Mouse (Mus musculus) hindbrain, postnatal 0 days (tissue): ENCODE results near the gene Olfr811. TPM values are rescaled to one million over a fixed set of nuclear protein-coding genes. Genes with fewer than 3 reads are reported as not detected.

Experiments used
- ATAC-seq: fragments of 200-750 bp; cut with Nextera tagmentation; 2 replicates; pipeline ENCODE4 v1.8.0; 2017; ENCODE audit warnings: mild to moderate bottlenecking, moderate TSS enrichment, moderate library complexity
- DNase-seq: peaks from one replicate; pipeline ENCODE4 v3.0.0-alpha.2; 2015; ENCODE audit warnings: low spot score
- H3K27ac ChIP-seq: fragments of 300-500 bp; sonication (generic); 2 replicates; pipeline ENCODE4 v1.5.1; 2014; ENCODE audit warnings: mild to moderate bottlenecking
- H3K27me3 ChIP-seq: fragments of 300-500 bp; sonication (generic); 2 replicates; pipeline ENCODE4 v1.6.1; 2014; ENCODE audit warnings: low read length, mixed read lengths; ENCODE audit not compliant: insufficient read depth
- H3K36me3 ChIP-seq: fragments of 300-500 bp; sonication (generic); 2 replicates; pipeline ENCODE4 v1.6.1; 2014; ENCODE audit warnings: low read length, mixed read lengths; ENCODE audit not compliant: insufficient read depth
- H3K4me1 ChIP-seq: fragments of 300-500 bp; sonication (generic); 2 replicates; pipeline ENCODE4 v1.6.1; 2014; ENCODE audit warnings: antibody characterized with exemption, low read length, mixed read lengths; ENCODE audit not compliant: insufficient read depth
- H3K4me2 ChIP-seq: fragments of 300-500 bp; sonication (generic); 2 replicates; pipeline ENCODE4 v1.6.1; 2014; ENCODE audit warnings: low read depth, mild to moderate bottlenecking, low read length, moderate library complexity, mixed read lengths
- H3K4me3 ChIP-seq: fragments of 300-500 bp; sonication (generic); 2 replicates; pipeline ENCODE4 v1.5.1; 2014; ENCODE audit warnings: low read length
- H3K9ac ChIP-seq: fragments of 300-500 bp; sonication (generic); replicated peaks from 2 replicates; pipeline ENCODE4 v1.6.1; 2014; ENCODE audit warnings: mild to moderate bottlenecking, low read length, moderate library complexity, mixed read lengths
- H3K9me3 ChIP-seq: fragments of 300-500 bp; sonication (generic); 2 replicates; pipeline ENCODE4 v1.6.1; 2016; ENCODE audit warnings: low read length, mixed read lengths
- CTCF ChIP-seq: IDR thresholded peaks from 2 replicates; pipeline ENCODE4 v1.5.1; 2016; ENCODE audit warnings: antibody characterized with exemption, control low read depth, low read depth
- WGBS: fragments of 180-500 bp; shearing (Covaris S2); extraction: QIAGEN DNeasy Blood & Tissue Kit; methylation state at CpG from one replicate; pipeline ENCODE4 v1.1.7; 2014; 5-methylcytosine and 5-hydroxymethylcytosine counted together
- polyA plus RNA-seq: library from polyadenylated mRNA; unstranded; fragments of >200 nt; fragmentation: Nextera tagmentation; extraction: Ambion mirVana; gene quantifications from 2 replicates; pipeline ENCODE4 v1.2.1, GENCODE M21; 2015
- total RNA-seq: library from RNA; depleted of rRNA; stranded (reverse); fragments of >200 nt; gene quantifications from 2 replicates; pipeline ENCODE4 v1.2.3, GENCODE M21; 2014; rRNA removed

Olfr811 gene
- total and polyA plus RNA-seq, 2 experiments from 2014 or later, result not detected

- no peak for ATAC-seq
- no peak for TF ChIP-seq CTCF
These were observed 46.5 kb downstream of the Olfr811 start, which contains the start of gene Olfr807 for GRCm38 (mm10) chr10:129757693-129758092. Olfr807 (minus strand) TSS chr10:129757793.

More at GRCm38 (mm10) chr10:129757693-129758092, 46.5 kb downstream of the Olfr811 start, which contains the start of gene Olfr807:
- Histone ChIP-seq H3K27me3 (no peaks in the 10 kb centered on the region), H3K27ac (no peak within 1 kb of the TSS), H3K36me3 (no peaks in the 10 kb centered on the region), H3K9ac (no peak within 1 kb of the TSS), H3K9me3 (no peaks in the 10 kb centered on the region), H3K4me2 (no peak within 1 kb of the TSS), H3K4me3 (no peak within 1 kb of the TSS), H3K4me1 (no peaks in the 10 kb centered on the region)
- WGBS, result 94% methylated on average over 1 of the region's 1 CpGs
- no peak for DNase-seq

Other genes with a start within 250 kb of the Olfr811 start
- gene Olfr794, start 236.7 kb downstream of the Olfr811 start, total RNA-seq, result not detected in 2 replicates
- not detected in 2 replicates for gene Olfr794, start 236.7 kb downstream of the Olfr811 start, polyA plus RNA-seq
- not detected in 2 replicates for gene Olfr796, start 191.8 kb downstream of the Olfr811 start, total RNA-seq
- not detected in 2 replicates for gene Olfr796, start 191.8 kb downstream of the Olfr811 start, polyA plus RNA-seq
- gene Olfr798, start 176.5 kb downstream of the Olfr811 start, total RNA-seq, result not detected in 2 replicates
- not detected in 2 replicates for gene Olfr798, start 176.5 kb downstream of the Olfr811 start, polyA plus RNA-seq
- not detected in 2 replicates for gene Olfr799, start 166.9 kb downstream of the Olfr811 start, total RNA-seq
- gene Olfr799, start 166.9 kb downstream of the Olfr811 start, polyA plus RNA-seq, result not detected in 2 replicates
- not detected in 2 replicates for gene Olfr800, start 146.7 kb downstream of the Olfr811 start, total RNA-seq
- gene Olfr800, start 146.7 kb downstream of the Olfr811 start, polyA plus RNA-seq, result not detected in 2 replicates
- gene Olfr801, start 130.5 kb downstream of the Olfr811 start, total RNA-seq, result not detected in 2 replicates
- gene Olfr801, start 130.5 kb downstream of the Olfr811 start, polyA plus RNA-seq, result not detected in 2 replicates
- gene Olfr802, start 116.2 kb downstream of the Olfr811 start, total RNA-seq, result not detected in 2 replicates
- 0.06 and 0.10 TPM in 2 replicates for gene Olfr802, start 116.2 kb downstream of the Olfr811 start, polyA plus RNA-seq
- not detected in 2 replicates for gene Olfr803, start 110.1 kb downstream of the Olfr811 start, total RNA-seq
- not detected in 2 replicates for gene Olfr803, start 110.1 kb downstream of the Olfr811 start, polyA plus RNA-seq
- 0.26 TPM in 1 of 2 replicates, not detected in the other for gene Olfr804, start 101.2 kb downstream of the Olfr811 start, total RNA-seq
- gene Olfr804, start 101.2 kb downstream of the Olfr811 start, polyA plus RNA-seq, result not detected in 2 replicates
- gene Olfr805, start 75.0 kb downstream of the Olfr811 start, total RNA-seq, result not detected in 2 replicates
- not detected in 2 replicates for gene Olfr805, start 75.0 kb downstream of the Olfr811 start, polyA plus RNA-seq
- gene Olfr806, start 62.5 kb downstream of the Olfr811 start, total RNA-seq, result not detected in 2 replicates
- gene Olfr806, start 62.5 kb downstream of the Olfr811 start, polyA plus RNA-seq, result not detected in 2 replicates
- gene Olfr807, start 46.6 kb downstream of the Olfr811 start, total RNA-seq, result not detected in 2 replicates
- not detected in 2 replicates for gene Olfr807, start 46.6 kb downstream of the Olfr811 start, polyA plus RNA-seq
- gene Olfr808, start 38.9 kb downstream of the Olfr811 start, total RNA-seq, result not detected in 2 replicates
- gene Olfr808, start 38.9 kb downstream of the Olfr811 start, polyA plus RNA-seq, result not detected in 2 replicates
- not detected in 2 replicates for gene Olfr809, start 29.8 kb downstream of the Olfr811 start, total RNA-seq
- not detected in 2 replicates for gene Olfr809, start 29.8 kb downstream of the Olfr811 start, polyA plus RNA-seq
- gene Olfr810, start 9.5 kb downstream of the Olfr811 start, total RNA-seq, result not detected in 2 replicates
- gene Olfr810, start 9.5 kb downstream of the Olfr811 start, polyA plus RNA-seq, result not detected in 2 replicates
- gene Olfr812, start 41.7 kb upstream of the Olfr811 start, total RNA-seq, result not detected in 2 replicates
- gene Olfr812, start 41.7 kb upstream of the Olfr811 start, polyA plus RNA-seq, result not detected in 2 replicates
- gene Olfr813, start 51.0 kb upstream of the Olfr811 start, total RNA-seq, result not detected in 2 replicates
- gene Olfr813, start 51.0 kb upstream of the Olfr811 start, polyA plus RNA-seq, result not detected in 2 replicates
- not detected in 2 replicates for gene Olfr814, start 75.5 kb upstream of the Olfr811 start, total RNA-seq
- gene Olfr814, start 75.5 kb upstream of the Olfr811 start, polyA plus RNA-seq, result not detected in 2 replicates
- gene Olfr815, start 101.5 kb upstream of the Olfr811 start, total RNA-seq, result not detected in 2 replicates
- gene Olfr815, start 101.5 kb upstream of the Olfr811 start, polyA plus RNA-seq, result not detected in 2 replicates
- gene Olfr816, start 111.2 kb upstream of the Olfr811 start, total RNA-seq, result not detected in 2 replicates
- not detected in 2 replicates for gene Olfr816, start 111.2 kb upstream of the Olfr811 start, polyA plus RNA-seq
- gene Olfr818, start 144.7 kb upstream of the Olfr811 start, total RNA-seq, result not detected in 2 replicates
- not detected in 2 replicates for gene Olfr818, start 144.7 kb upstream of the Olfr811 start, polyA plus RNA-seq
- gene Olfr819, start 162.9 kb upstream of the Olfr811 start, total RNA-seq, result not detected in 2 replicates
- gene Olfr819, start 162.9 kb upstream of the Olfr811 start, polyA plus RNA-seq, result not detected in 2 replicates
- gene Olfr247, start 171.7 kb upstream of the Olfr811 start, total RNA-seq, result not detected in 2 replicates
- not detected in 2 replicates for gene Olfr247, start 171.7 kb upstream of the Olfr811 start, polyA plus RNA-seq
- gene Gm10310, start 180.7 kb upstream of the Olfr811 start, total RNA-seq, result not detected in 2 replicates
- gene Gm10310, start 180.7 kb upstream of the Olfr811 start, polyA plus RNA-seq, result not detected in 2 replicates
- gene Olfr820, start 208.2 kb upstream of the Olfr811 start, total RNA-seq, result not detected in 2 replicates
- gene Olfr820, start 208.2 kb upstream of the Olfr811 start, polyA plus RNA-seq, result not detected in 2 replicates
- not detected in 2 replicates for gene Olfr821, start 226.0 kb upstream of the Olfr811 start, total RNA-seq
- not detected in 2 replicates for gene Olfr821, start 226.0 kb upstream of the Olfr811 start, polyA plus RNA-seq